Mouse (Mus musculus) heart, embryonic 15.5 days (tissue): ENCODE results near the gene Ksr2. TPM values are rescaled to one million over a fixed set of nuclear protein-coding genes. Genes with fewer than 3 reads are reported as not detected.
"Not testable (repeated sequence)": the region's sequence is repeated elsewhere in the genome, so short reads cannot be mapped to it uniquely, and the experiment has no call there.

ENCODE experiments used
- ATAC-seq: fragments of 200-750 bp; cut with Nextera tagmentation; replicated peaks from 2 replicates; pipeline ENCODE4 v1.8.0; 2017; ENCODE audit warnings: low read depth, moderate TSS enrichment; ENCODE audit not compliant: insufficient number of reproducible peaks, insufficient read depth, low FRiP score
- H3K27ac ChIP-seq: fragments of 300-500 bp; sonication (generic); 2 replicates; pipeline ENCODE4 v1.5.1; 2015; ENCODE audit warnings: mild to moderate bottlenecking, inconsistent platforms
- H3K27me3 ChIP-seq: fragments of 300-500 bp; sonication (generic); 2 replicates; pipeline ENCODE4 v1.6.1; 2015; ENCODE audit warnings: inconsistent platforms
- H3K36me3 ChIP-seq: fragments of 300-500 bp; sonication (generic); 2 replicates; pipeline ENCODE4 v1.6.1; 2015; ENCODE audit warnings: mild to moderate bottlenecking, inconsistent platforms
- H3K4me1 ChIP-seq: fragments of 300-500 bp; sonication (generic); replicated peaks from 2 replicates; pipeline ENCODE4 v1.6.1; 2015; ENCODE audit warnings: inconsistent platforms
- H3K4me2 ChIP-seq: fragments of 300-500 bp; sonication (generic); 2 replicates; pipeline ENCODE4 v1.6.1; 2015; ENCODE audit warnings: inconsistent platforms, mild to moderate bottlenecking, moderate library complexity
- H3K4me3 ChIP-seq: fragments of 300-500 bp; sonication (generic); 2 replicates; pipeline ENCODE4 v1.5.1; 2015; ENCODE audit warnings: mild to moderate bottlenecking, inconsistent platforms
- H3K9ac ChIP-seq: fragments of 300-500 bp; sonication (generic); 2 replicates; pipeline ENCODE4 v1.6.1; 2015; ENCODE audit warnings: mild to moderate bottlenecking, inconsistent platforms
- H3K9me3 ChIP-seq: fragments of 300-500 bp; sonication (generic); replicated peaks from 2 replicates; pipeline ENCODE4 v1.6.1; 2016; ENCODE audit warnings: inconsistent platforms
- WGBS: fragments of 180-500 bp; shearing (Covaris S2); methylation state at CpG from one replicate; pipeline ENCODE4 v1.1.7; 2015; ENCODE audit warnings: mixed read lengths; 5-methylcytosine and 5-hydroxymethylcytosine counted together
- polyA plus RNA-seq: library from polyadenylated mRNA; unstranded; fragments of >200 nt; fragmentation: Nextera tagmentation; extraction: Ambion mirVana; gene quantifications from 2 replicates; pipeline ENCODE4 v1.2.1, GENCODE M21; 2015

The Ksr2 gene
- polyA plus RNA-seq, 1 experiment from 2014 or later: 0.08 TPM

- not testable (repeated sequence) for H3K36me3 ChIP-seq, ATAC-seq, H3K4me2 ChIP-seq, H3K9me3 ChIP-seq, H3K4me1 ChIP-seq, H3K9ac ChIP-seq, H3K4me3 ChIP-seq, H3K27me3 ChIP-seq, H3K27ac ChIP-seq
- 92% methylated on average over 4 of the region's 4 CpGs for WGBS
These were observed 209.4 kb downstream of the Ksr2 start for GRCm38 (mm10) chr5:117623206-117623605.

DNA sequence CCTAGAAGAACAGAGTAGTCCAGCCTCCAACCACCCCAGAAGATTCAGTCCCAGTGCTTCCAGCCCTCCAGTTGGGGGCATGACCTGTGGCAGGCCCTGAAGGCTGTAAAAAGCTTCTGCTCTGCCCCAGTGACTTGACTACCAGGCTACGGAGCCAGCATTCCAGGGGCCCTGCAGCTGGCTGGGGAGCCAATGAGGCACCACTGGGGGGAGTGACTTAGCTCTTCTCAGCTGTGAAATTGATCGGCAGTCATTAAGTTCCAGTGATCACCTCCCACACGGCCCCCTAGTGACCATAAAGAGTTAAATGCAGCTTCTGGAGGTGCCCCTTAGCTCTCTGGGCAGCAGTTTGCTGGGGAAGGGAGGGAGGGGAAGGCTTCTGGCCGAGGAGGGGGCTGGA lies 213.1 kb downstream of the Ksr2 start:
- H3K36me3 ChIP-seq: no peaks in the 10 kb centered on the region
- no peak overlapping the region for H3K4me3 ChIP-seq
- no peak overlapping the region for H3K9ac ChIP-seq
- no peak for ATAC-seq
- H3K27ac ChIP-seq: no peak overlapping the region
- no peak overlapping the region for H3K4me2 ChIP-seq
- no peaks in the 10 kb centered on the region for H3K4me1 ChIP-seq
- no peaks in the 10 kb centered on the region for H3K9me3 ChIP-seq
- no peaks in the 10 kb centered on the region for H3K27me3 ChIP-seq
- WGBS: 20% methylated on average over 4 of the region's 4 CpGs

- WGBS: 48% methylated on average over 7 of the region's 7 CpGs
- no peak for ATAC-seq
- H3K4me1 ChIP-seq: no peaks in the 10 kb centered on the region
- no peak overlapping the region for H3K27ac ChIP-seq
- H3K27me3 ChIP-seq: no peaks in the 10 kb centered on the region
- H3K9ac ChIP-seq: no peak overlapping the region
- no peaks in the 10 kb centered on the region for H3K36me3 ChIP-seq
- no peaks in the 10 kb centered on the region for H3K9me3 ChIP-seq
- H3K4me3 ChIP-seq: no peak overlapping the region
- H3K4me2 ChIP-seq: no peak overlapping the region
These were observed 214.6 kb downstream of the Ksr2 start for GRCm38 (mm10) chr5:117628351-117628750.

DNA sequence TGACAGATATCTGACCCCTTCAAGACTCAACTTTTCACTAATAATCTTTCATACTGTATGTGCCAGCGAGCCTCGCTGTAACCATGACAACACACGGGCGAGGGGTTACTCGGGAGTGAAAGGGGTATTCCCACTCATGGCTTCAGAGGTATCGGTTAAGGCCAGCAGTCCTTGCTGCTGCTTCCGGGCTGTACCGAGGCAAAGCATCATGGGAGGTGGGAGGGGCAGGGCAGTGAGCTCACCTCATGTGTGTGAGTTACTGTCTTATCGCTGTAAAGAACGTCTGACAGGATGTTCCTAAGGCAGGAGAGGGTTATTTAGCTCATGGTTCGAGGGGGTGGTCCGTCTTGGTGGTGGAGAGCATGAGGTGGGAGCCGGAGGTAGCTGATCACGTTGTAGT lies 215.8 kb downstream of the Ksr2 start:
- H3K36me3 ChIP-seq: no peaks in the 10 kb centered on the region
- WGBS: 81% methylated on average over 14 of the region's 14 CpGs
- H3K4me1 ChIP-seq: no peaks in the 10 kb centered on the region
- no peaks in the 10 kb centered on the region for H3K9me3 ChIP-seq
- no peak overlapping the region for H3K27ac ChIP-seq
- H3K4me3 ChIP-seq: no peak overlapping the region
- H3K4me2 ChIP-seq: no peak overlapping the region
- no peaks in the 10 kb centered on the region for H3K27me3 ChIP-seq
- no peak for ATAC-seq
- H3K9ac ChIP-seq: no peak overlapping the region

- Histone ChIP-seq H3K36me3 (no peaks in the 10 kb centered on the region), H3K4me2 (no peak overlapping the region), H3K4me1 (no peaks in the 10 kb centered on the region), H3K27ac (no peak overlapping the region), H3K27me3 (no peaks in the 10 kb centered on the region), H3K9ac (no peak overlapping the region), H3K9me3 (no peaks in the 10 kb centered on the region), H3K4me3 (no peak overlapping the region)
- WGBS: 74% methylated on average over 2 of the region's 2 CpGs
- ATAC-seq: no peak
These were observed 221.4 kb downstream of the Ksr2 start for GRCm38 (mm10) chr5:117635211-117635610.

DNA sequence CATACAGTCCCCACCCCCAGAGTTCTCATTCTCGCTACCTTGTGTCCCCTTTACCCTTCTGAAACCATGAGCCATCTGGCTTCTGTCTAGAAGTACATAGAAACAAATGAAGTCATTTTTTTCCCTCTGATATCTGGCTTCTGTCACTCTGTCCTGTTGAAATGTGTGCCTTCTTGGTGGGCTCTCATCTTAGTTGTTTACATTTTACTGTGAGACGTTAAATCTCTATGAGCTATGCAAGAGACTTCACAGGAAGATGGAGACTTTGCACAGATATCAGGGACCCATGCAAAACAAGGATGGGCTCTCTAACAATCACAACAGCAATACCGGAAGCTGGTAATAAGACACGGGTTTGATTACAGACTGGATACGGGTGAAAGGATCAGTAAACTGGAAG lies 222.0 kb downstream of the Ksr2 start:
- H3K27me3 ChIP-seq: no peaks in the 10 kb centered on the region
- H3K4me1 ChIP-seq: no peaks in the 10 kb centered on the region
- no peak overlapping the region for H3K27ac ChIP-seq
- H3K9me3 ChIP-seq: no peaks in the 10 kb centered on the region
- 38% methylated on average over 5 of the region's 5 CpGs for WGBS
- no peak overlapping the region for H3K4me3 ChIP-seq
- no peak overlapping the region for H3K9ac ChIP-seq
- H3K4me2 ChIP-seq: no peak overlapping the region
- ATAC-seq: no peak
- H3K36me3 ChIP-seq: no peaks in the 10 kb centered on the region

DNA sequence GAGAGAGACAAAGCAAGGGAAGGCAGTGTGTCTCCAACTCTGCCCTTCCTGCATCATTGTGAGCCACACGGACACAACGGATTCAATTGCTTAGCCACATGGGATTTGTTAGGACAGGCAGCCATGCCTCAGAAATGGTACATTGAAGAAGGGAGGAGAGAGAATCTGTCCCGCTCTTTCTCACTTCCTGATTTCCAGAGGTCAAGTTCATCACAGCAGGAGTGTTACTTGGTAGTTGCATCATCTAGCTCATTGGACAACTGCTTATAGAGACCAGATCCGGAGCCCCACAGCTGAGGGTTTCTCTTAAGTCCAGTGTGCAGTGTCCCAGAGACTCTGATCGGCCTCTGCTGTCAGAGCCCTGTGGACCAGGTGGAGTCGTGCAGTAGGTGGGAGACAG lies 227.8 kb downstream of the Ksr2 start:
- ATAC-seq: no peak
- H3K9ac ChIP-seq: no peak overlapping the region
- H3K4me1 ChIP-seq: no peaks in the 10 kb centered on the region
- H3K4me2 ChIP-seq: no peak overlapping the region
- no peaks in the 10 kb centered on the region for H3K9me3 ChIP-seq
- WGBS: 80% methylated on average over 6 of the region's 6 CpGs
- H3K27ac ChIP-seq: no peak overlapping the region
- H3K27me3 ChIP-seq: no peaks in the 10 kb centered on the region
- H3K4me3 ChIP-seq: no peak overlapping the region
- no peaks in the 10 kb centered on the region for H3K36me3 ChIP-seq

GRCm38 (mm10) chr5:117651238-117651886 lies 237.6 kb downstream of the Ksr2 start:
- WGBS: 47% methylated on average over 14 of the region's 14 CpGs
- no peak overlapping the region for H3K9ac ChIP-seq

GRCm38 (mm10) chr5:117658641-117659040 lies 244.8 kb downstream of the Ksr2 start:
- 52% methylated on average over 6 of the region's 6 CpGs for WGBS
- Histone ChIP-seq H3K36me3 (no peaks in the 10 kb centered on the region), H3K9me3 (no peaks in the 10 kb centered on the region), H3K9ac (no peak overlapping the region), H3K4me2 (no peak overlapping the region), H3K4me3 (no peak overlapping the region), H3K27ac (no peak overlapping the region), H3K27me3 (peaks cover 4% of the 10 kb centered on the region; the same call in 1 of the 2 replicates), H3K4me1 (peaks cover 5% of the 10 kb centered on the region; the same call in 1 of the 2 replicates)
- no peak for ATAC-seq

More at GRCm38 (mm10) chr5:117651238-117651886, 237.6 kb downstream of the Ksr2 start:
- Histone ChIP-seq H3K4me3 (no peak overlapping the region), H3K27me3 (no peaks in the 10 kb centered on the region; the same call in 1 of the 2 replicates), H3K27ac (no peak overlapping the region), H3K36me3 (no peaks in the 10 kb centered on the region), H3K4me1 (peaks cover 7% of the 10 kb centered on the region; the same call in 1 of the 2 replicates), H3K9me3 (no peaks in the 10 kb centered on the region), H3K4me2 (no peak overlapping the region)
- no peak for ATAC-seq

GRCm38 (mm10) chr5:117659596-117659995 lies 245.8 kb downstream of the Ksr2 start:
- WGBS: 28% methylated on average over 13 of the region's 13 CpGs
- no peak for ATAC-seq
- Histone ChIP-seq H3K27ac (no peak overlapping the region), H3K9ac (no peak overlapping the region), H3K27me3 (peaks cover 6% of the 10 kb centered on the region; the same call in 1 of the 2 replicates), H3K36me3 (no peaks in the 10 kb centered on the region), H3K4me2 (no peak overlapping the region), H3K9me3 (no peaks in the 10 kb centered on the region), H3K4me1 (peaks cover 5% of the 10 kb centered on the region; the same call in 1 of the 2 replicates), H3K4me3 (no peak overlapping the region)

DNA sequence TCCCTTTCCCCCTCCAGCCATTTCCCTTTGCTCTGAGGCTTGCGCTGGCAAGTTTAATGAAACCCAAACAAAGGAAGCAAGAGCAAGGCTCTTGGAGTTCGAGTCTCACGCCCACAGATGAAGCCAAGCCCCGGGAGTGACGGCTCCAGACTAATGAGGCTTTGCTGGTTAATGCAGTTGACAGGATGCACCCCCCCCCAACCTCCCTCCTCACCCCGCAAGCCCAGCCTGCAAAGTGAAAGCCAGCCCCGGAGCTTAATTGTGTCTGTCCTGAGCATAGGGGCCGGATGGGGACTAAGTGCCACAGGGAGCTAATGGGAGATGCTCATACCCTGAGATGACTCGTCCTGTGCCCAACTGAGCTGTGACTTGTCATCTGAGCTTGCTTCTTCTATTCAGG lies 251.4 kb downstream of the Ksr2 start:
- ATAC-seq: no peak
- peak overlapping the region; percentile 42 for H3K4me2 ChIP-seq
- H3K9me3 ChIP-seq: no peaks in the 10 kb centered on the region
- WGBS: 12% methylated on average over 9 of the region's 9 CpGs
- H3K4me3 ChIP-seq: peak overlapping the region; percentile 16
- no peak overlapping the region for H3K27ac ChIP-seq
- no peaks in the 10 kb centered on the region for H3K36me3 ChIP-seq
- 0 out of 2 replicates have a peak, but pooled peaks cover 3% of the 10 kb centered on the region for H3K27me3 ChIP-seq
- no peak overlapping the region for H3K9ac ChIP-seq
- peaks cover 20% of the 10 kb centered on the region for H3K4me1 ChIP-seq

- Histone ChIP-seq H3K27ac (no peak overlapping the region), H3K4me2 (no peak overlapping the region), H3K4me3 (no peak overlapping the region), H3K36me3 (no peaks in the 10 kb centered on the region), H3K27me3 (0 out of 2 replicates have a peak, but pooled peaks cover 3% of the 10 kb centered on the region), H3K4me1 (peaks cover 25% of the 10 kb centered on the region), H3K9ac (no peak overlapping the region), H3K9me3 (no peaks in the 10 kb centered on the region)
- no peak for ATAC-seq
- 65% methylated on average over 4 of the region's 4 CpGs for WGBS
These were observed 253.5 kb downstream of the Ksr2 start for GRCm38 (mm10) chr5:117667314-117667713.
